Mouse (Mus musculus) lung, postnatal 14 days (tissue): ENCODE results near the gene Olfr293.

Experiments
- DNase-seq: peaks from one replicate; pipeline ENCODE4 v3.0.0; 2021

Olfr293 gene

DNA sequence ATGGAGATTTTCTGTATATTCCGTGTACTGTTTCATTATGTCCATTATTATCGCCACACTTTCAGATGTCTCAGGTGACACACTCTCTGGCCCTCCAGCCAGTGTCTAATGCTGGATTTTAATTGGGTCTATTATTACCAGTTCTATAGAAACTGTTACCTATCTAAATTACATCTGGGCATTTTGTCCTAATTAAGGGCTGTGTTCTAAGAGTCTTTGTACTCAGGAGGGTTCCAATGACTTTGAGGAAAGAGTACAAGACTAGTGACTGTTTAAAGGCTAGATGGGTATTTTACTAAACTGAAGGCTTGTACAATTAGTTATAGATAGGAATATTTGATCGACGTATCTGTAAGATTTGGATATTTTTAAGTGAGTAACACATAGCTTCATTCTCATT is at the start of gene Olfr293:
TSS of gene Olfr293 (plus strand) at position 301 of the 400 bp plus-strand sequence.
- DNase-seq, result no peak

DNA sequence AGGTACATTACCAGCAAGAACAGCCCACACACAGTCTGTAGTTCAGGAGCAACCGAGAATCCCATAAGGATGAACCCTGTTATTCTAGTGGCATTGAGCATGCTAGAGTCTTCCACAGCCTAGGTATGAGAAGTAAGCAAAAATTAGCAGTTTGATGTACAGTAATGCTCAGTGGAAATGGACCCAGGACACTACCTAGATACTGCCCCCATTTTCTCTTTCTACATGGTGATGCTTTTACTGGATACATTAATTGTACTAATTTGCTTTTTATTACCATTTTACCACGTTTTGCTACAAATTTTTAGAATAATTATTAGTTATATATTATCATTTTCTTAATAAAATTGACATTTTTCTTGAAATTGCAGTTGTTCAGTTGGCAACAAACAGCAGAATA is 32.3 kb upstream of the Olfr293 start, which contains the start of gene Olfr294:
TSS of gene Olfr294 (minus strand) at position 101 of the 400 bp plus-strand sequence.
- no peak for DNase-seq

DNA sequence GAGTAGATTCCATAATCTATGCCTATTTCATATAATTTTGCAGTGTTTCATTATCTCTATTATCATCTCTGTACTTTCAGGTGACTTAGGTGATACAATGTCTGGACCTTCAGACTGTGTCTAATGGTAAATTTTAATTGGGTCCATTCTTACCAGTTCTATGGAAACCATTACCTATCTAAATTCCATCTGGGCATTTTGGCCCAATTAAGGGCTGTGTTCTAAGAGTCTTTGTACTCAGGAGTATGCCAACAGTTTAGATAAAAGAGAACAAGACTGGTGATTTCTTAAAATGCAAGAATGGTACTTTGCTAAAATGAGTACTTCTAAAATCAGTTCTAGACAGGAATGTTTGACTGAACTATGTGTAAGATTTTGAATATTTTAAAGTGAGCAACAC is 39.2 kb downstream of the Olfr293 start, which contains the start of gene Olfr292:
TSS of gene Olfr292 (plus strand) at position 301 of the 400 bp plus-strand sequence.
- DNase-seq, result no peak
